Mouse (Mus musculus) spleen, adult 18-20 months (tissue): ENCODE measurements around the gene Pdia4.
"Not testable (repeated sequence)": the region's sequence is repeated elsewhere in the genome, so short reads cannot be mapped to it uniquely, and the experiment has no call there.

Experiments used
- DNase-seq, 2 experiments: peaks; one replicate each; pipeline ENCODE4 v3.0.0; 2022; ENCODE audit warnings: mixed read lengths in 2 of 2

The Pdia4 gene

DNA sequence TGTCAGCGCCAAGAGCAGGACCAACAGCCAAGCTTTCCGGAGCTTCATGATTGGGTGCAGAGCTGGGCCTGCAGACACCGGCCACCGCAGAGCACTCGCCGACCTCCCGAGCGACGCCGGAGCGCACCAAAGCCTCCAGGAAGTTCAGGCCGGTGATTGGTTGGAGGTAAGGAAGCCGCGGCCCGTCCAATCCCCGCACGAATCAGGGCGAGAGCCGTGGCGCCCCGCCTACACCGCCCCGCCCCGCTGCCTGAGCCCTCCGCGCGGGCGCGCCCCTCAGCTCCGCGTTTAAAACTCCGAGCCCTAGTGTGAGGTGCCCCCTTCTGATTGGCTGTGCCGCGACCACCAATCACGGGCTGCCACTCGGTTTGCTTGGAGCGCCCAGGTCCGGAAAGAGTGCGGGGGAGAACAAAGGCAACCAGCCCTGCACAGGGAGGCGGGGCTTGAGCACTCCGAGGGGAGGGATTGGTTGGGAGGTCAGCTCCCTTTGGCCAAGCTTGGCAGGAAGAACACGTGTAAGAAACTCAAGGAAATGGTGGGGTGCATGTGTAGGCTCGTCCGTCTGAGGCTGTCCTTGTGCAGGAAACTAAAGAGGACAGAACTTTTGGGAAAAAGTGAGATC, at the start of gene Pdia4:
Gene Pdia4, minus strand, starts transcription at position 174 of the 622 bp plus-strand sequence.
- DNase-seq = peak; percentile 95 to 98

- not testable (repeated sequence) for DNase-seq
Measured at GRCm38 (mm10) chr6:47857729-47858128, 44.5 kb upstream of the Pdia4 start.

- DNase-seq = no peak
Measured at GRCm38 (mm10) chr6:47857241-47857640, 44.0 kb upstream of the Pdia4 start.

DNA sequence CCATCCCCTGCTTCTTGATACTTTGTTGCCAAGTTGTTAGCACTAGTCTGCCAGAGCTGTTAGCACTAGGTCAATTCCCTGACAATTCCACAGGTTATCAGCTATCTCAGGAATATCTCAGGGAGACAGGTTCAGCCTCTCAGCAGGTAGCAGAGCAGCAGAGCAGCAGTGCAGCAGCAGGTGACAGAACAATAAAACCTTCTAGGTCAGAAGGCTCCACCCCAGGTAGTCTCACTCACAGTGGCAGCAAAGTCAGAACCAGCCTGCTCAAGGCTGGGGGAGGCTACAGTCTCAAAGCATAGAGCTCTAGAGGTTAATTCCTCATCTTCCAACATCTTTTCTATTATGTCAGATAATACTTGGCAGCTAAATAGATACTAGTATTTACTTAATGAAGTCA, 32.5 kb upstream of the Pdia4 start:
- no peak for DNase-seq

DNA sequence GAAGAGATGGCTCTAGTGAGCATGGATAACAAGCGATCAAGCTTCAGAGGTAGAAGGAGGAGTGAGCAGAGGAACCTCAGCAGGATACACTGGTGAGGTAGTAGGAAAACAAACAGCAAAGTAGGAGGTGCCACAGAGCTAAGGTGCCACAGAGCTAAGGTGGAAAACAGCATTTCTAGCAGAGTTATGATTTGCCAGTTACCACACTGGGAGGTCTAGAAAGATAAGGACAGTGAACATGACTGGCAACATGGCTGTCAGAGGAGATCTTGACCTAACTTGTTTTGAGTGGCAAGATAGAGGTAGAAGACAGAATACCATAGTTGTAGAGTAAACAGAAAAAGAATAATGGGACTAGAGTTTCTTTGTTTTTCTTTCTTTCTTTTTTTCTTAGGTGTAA, 29.1 kb upstream of the Pdia4 start:
- DNase-seq = no peak

- DNase-seq = no peak
Measured at GRCm38 (mm10) chr6:47841831-47842230, 28.6 kb upstream of the Pdia4 start.

DNA sequence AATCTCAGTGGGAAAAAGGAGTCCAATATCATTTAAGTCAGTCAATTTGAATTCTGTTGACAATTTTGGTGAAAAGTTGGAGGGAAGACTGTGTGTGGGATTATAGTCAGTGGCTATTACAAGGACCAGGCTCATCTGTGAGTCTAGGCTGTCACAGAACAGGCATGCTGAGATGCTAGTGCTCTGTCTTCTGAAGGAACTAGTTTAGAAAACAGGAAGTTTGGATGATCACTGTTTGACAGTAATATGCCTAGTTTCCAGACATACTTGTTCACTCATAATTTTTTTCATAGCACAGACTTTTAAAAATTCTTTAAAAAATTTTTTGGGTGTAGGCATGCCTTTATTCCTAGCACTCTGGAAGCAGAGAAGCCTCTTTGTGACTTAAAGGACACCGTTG, 27.8 kb upstream of the Pdia4 start:
- no peak for DNase-seq

DNA sequence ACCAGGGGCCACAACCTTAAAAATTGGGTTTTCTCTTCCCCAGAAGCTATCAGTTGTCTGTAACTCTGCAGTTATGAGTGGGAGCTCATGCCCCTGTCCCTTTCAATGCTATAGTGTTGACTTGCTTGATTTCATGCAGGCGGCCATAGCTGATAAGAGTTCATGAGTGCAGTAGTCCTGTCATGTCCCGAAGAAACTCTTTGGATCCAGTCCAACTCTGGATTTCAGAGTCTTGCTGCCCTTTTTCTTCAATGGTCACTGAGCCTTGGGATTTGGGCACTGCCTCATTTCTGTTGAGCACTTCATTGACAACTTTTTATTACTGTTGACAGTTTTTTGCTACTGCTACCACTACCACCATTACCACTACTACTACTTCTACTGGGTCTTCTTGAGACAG, 24.4 kb upstream of the Pdia4 start:
- DNase-seq = no peak

GRCm38 (mm10) chr6:47835984-47836521, 22.8 kb upstream of the Pdia4 start:
- DNase-seq = peak in 1 of 2 experiments; percentile 59

GRCm38 (mm10) chr6:47835482-47835983, 22.3 kb upstream of the Pdia4 start, which contains the start of gene Zfp398:
Gene Zfp398, plus strand, starts transcription at chr6:47835661.
- peak; percentile 91 to 98 for DNase-seq

DNA sequence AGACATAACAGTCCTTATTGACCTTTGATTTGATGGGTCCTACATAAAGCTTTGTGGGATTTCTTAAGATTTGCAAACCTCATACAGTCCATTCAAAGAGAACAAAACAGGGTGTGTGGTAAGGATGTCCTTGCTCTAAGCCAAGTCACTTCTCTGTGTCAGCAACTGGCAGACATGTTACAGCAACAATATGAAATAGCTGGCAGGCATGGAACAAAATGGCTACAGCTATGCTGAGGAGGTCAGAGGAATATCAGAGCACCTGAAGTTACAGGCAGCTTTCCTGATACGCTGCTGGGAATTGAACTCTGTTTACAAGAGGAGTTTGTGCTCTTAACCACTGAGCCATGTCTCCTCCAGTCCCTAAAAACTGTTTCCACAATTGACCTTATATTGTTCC, 19.0 kb upstream of the Pdia4 start:
- no peak for DNase-seq

DNA sequence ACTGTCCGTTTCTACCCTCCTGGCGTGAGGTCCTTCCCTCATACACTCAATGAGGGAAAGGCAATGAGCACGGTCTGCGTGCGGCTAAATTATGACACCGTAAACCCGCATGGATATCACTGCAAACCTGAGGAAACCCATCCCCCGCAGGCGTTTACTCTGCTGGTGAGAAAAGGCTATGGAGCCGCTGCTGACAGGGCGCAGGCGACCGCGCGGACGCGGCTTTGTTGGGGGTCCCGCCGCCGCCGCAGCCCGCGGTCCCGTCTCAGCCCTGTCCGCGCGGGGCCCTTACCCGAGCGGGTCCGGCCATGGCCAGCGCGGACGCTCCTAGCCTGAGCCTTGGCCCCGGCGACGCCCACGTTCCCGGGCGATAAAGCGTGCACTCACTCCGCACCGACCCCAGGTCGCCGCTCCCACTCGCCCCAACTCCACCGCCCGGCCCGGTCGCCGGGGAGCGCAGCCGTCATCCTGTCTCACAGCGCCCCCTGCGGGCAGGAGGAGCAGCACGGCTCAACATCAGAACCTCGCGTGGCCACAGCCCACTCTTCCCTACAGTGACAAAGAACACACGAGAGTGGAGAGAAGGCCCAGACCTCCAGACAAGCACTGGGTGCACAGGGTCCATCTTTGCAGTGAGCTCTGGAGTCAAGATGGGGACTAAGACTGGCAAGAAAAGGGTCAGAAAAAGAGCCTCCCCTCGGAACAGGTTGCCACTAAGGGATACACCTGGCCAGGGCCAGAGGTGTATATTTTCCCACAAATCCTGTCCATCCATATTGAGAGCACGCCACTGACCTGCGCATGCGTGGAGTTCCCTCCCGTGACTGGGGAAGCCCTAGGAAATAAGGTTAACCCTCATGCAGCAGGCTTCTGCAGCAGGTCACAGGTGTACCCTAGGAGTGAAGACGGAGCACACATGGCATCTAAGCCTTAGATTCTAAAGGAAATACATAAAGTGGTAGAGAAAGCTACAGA, 17.2 kb upstream of the Pdia4 start, which contains the start of gene Zfp786:
Gene Zfp786, minus strand, starts transcription at position 764 of the 975 bp plus-strand sequence.
- peak; percentile 82 to 93 for DNase-seq

- DNase-seq = no peak
Measured at GRCm38 (mm10) chr6:47828950-47829349, 15.7 kb upstream of the Pdia4 start.

GRCm38 (mm10) chr6:47827462-47827861, 14.2 kb upstream of the Pdia4 start:
- no peak for DNase-seq

GRCm38 (mm10) chr6:47824241-47824640, 11.0 kb upstream of the Pdia4 start:
- DNase-seq = no peak

GRCm38 (mm10) chr6:47821776-47822175, 8.5 kb upstream of the Pdia4 start:
- no peak for DNase-seq

- DNase-seq = no peak
Measured at GRCm38 (mm10) chr6:47821236-47821635, 8.0 kb upstream of the Pdia4 start.

DNA sequence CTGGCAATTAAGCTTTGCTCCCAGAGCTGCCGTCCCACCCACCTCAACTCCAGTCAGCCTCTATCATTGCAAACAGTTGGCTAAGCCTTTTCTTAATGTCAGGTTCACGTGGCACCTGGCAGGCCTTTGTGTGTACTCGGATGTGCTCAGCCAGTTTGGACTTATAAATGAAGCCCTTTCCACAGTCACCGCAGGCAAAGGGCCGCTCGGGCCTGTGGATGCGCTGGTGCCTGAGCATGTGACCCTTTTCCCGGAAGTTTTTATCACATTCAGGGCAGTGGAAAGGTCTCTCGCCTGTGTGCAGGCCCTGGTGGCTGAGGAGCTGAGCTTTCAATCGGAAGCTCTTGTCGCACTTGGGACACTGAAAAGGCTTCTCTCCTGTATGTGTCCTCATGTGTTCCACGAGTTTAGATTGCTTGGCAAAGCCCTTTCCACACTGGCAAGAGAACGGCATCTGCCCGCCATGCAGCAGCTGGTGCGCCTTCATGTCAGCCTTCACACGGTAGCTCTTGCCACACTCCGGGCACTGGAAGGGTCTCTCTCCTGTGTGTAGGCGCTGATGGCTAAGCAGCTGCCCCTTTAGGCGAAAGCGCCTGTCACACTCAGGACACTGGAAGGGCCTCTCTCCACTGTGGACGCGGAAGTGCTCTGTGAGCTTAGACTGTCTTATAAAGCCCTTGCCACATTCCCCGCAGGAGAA, 6.5 kb upstream of the Pdia4 start:
- no peak for DNase-seq

- no peak for DNase-seq
Measured at GRCm38 (mm10) chr6:47818721-47819120, 5.5 kb upstream of the Pdia4 start.

GRCm38 (mm10) chr6:47816151-47816550, 2.9 kb upstream of the Pdia4 start:
- no peak for DNase-seq

DNA sequence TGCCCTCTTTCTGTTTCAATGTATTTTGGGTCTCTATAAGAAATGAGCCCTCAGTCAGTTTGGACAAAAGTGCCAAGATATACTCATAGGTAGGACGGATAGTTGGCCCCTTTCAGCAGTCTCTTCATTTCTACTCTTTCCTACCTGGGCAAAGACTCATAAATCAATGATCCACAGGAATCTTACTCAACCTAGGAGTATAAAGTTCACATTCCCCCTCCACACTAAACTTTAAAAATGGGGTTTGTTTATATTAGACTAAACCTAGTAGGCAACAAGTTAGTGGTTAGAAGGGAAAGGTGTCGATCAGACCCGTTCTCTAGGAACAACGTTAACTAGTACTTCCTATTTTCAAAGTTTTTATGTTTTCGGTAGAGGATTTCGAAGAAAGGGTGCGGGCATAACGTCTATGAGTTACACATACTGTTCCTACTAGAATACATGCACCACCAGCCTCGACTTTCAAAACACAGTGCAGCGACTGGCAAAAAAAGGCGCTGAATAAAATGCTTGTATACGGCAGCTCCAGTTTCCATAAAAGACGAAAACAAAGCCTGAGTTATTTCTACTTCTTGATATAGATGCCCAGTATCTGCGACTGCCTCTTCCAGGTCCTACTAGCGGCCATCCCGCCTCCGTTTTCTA, 837 bp downstream of the Pdia4 start:
- no peak for DNase-seq

GRCm38 (mm10) chr6:47811324-47811723, 1.9 kb downstream of the Pdia4 start:
- no peak for DNase-seq
